Comparison of ENCODE assay signal across 8 mouse cellular contexts in the genomic region with DNA sequence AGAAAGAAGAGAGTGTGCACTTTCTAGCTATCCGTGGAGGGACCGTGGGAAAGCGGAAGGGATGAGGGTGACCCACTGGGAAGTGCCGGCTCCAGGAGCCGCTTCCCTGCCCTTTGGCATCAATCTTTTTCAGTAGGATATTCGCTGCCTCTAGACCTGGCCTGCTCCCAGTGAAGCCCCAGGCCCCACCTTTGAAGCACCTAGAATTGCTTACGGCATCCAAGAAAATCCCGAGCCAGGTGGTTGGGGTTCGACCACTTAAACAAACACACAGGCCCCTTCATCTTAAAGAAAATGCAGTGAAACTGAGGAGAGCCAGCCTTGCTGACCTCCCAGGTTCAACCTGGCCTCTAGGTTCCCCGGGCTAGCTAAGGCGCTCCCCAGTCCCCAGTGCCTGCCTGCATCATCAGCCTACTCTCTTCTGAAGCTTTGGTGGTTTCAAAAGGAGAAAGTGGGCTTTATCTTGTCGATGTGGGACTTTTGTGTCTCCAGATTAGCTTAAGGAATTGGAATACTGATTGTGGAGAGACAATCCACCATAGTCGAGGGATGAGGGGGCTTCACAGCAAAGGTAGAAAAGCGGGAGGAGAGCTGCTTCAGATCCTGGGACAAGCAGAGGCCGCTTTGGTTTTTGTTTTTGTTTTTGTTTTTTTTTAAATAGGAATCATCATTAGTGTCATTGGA. TPM values are rescaled to one million over a fixed set of nuclear protein-coding genes. Genes with fewer than 3 reads are reported as not detected.
DNase-seq lines count a peak whose midpoint lies in the region; ATAC-seq lines count a peak whose summit lies in the region.
"Had no signal": no experiment of that assay in that cellular context is flagged by ENCODE, and none has a peak within 500 bp of the region (broad histone marks: within the 10 kb centered on the region; RNA-seq: fewer than 3 reads in every experiment).

No protein-coding gene starts in this region.

- peaks cover 82% of the 10 kb centered on the region for H3K27me3 ChIP-seq in kidney, embryonic 14.5 days (ENCODE audit: control insufficient read depth, insufficient read depth, low read length)
- peaks cover 98% of the 10 kb centered on the region for H3K27me3 ChIP-seq in embryonic facial prominence, embryonic 13.5 days
- H3K27me3 ChIP-seq in limb, embryonic 11.5 days (ENCODE audit: control insufficient read depth, insufficient read depth, low read length) = peaks cover 81% of the 10 kb centered on the region
- H3K27me3 ChIP-seq in neural tube, embryonic 11.5 days (ENCODE audit: control insufficient read depth, insufficient read depth, low read length) = peaks cover 95% of the 10 kb centered on the region

- WGBS in kidney, embryonic 14.5 days = 5% methylated on average over 15 of the region's 15 CpGs
- 7% methylated on average over 15 of the region's 15 CpGs for WGBS in embryonic facial prominence, embryonic 13.5 days
- WGBS in limb, embryonic 11.5 days = 4% methylated on average over 15 of the region's 15 CpGs
- under 1% methylated on average over 15 of the region's 15 CpGs for WGBS in neural tube, embryonic 11.5 days

- no peak for ATAC-seq in kidney, embryonic 14.5 days (ENCODE audit: low FRiP score, low TSS enrichment)
- no peak for ATAC-seq in embryonic facial prominence, embryonic 13.5 days (ENCODE audit: insufficient number of reproducible peaks, insufficient read depth, low FRiP score, low TSS enrichment, low read depth)
- no peak for ATAC-seq in limb, embryonic 11.5 days (ENCODE audit: insufficient number of reproducible peaks, low FRiP score, low TSS enrichment, low read depth)
- ATAC-seq in neural tube, embryonic 11.5 days (ENCODE audit: insufficient read depth, low FRiP score, low TSS enrichment) = no peak
- ATAC-seq in frontal cortex, adult (ENCODE audit: low TSS enrichment) = no peak

- no peaks in the 10 kb centered on the region for H3K36me3 ChIP-seq in kidney, embryonic 14.5 days (ENCODE audit: control insufficient read depth, insufficient read depth, low read length)
- no peaks in the 10 kb centered on the region for H3K36me3 ChIP-seq in embryonic facial prominence, embryonic 13.5 days
- H3K36me3 ChIP-seq in limb, embryonic 11.5 days (ENCODE audit: control insufficient read depth, insufficient read depth, low read length) = no peaks in the 10 kb centered on the region
- H3K36me3 ChIP-seq in neural tube, embryonic 11.5 days (ENCODE audit: control insufficient read depth, insufficient read depth, low read length) = no peaks in the 10 kb centered on the region

- peaks cover 11% of the 10 kb centered on the region; the same call in 1 of the 2 replicates for H3K4me1 ChIP-seq in kidney, embryonic 14.5 days (ENCODE audit: control insufficient read depth, insufficient read depth, low read length)
- H3K4me1 ChIP-seq in embryonic facial prominence, embryonic 13.5 days = peaks cover 41% of the 10 kb centered on the region
- H3K4me1 ChIP-seq in limb, embryonic 11.5 days (ENCODE audit: control insufficient read depth, insufficient read depth, low read length) = peaks cover 15% of the 10 kb centered on the region
- peaks cover 3% of the 10 kb centered on the region; the same call in 1 of the 2 replicates for H3K4me1 ChIP-seq in neural tube, embryonic 11.5 days (ENCODE audit: control insufficient read depth, insufficient read depth, low read length)

- peak overlapping the region; percentile 42 for H3K4me3 ChIP-seq in kidney, embryonic 14.5 days (ENCODE audit: low read length)
- H3K4me3 ChIP-seq in embryonic facial prominence, embryonic 13.5 days = peak overlapping the region; percentile 54
- no peak overlapping the region for H3K4me3 ChIP-seq in limb, embryonic 11.5 days (ENCODE audit: low read depth, low read length)
- H3K4me3 ChIP-seq in neural tube, embryonic 11.5 days (ENCODE audit: low read depth, low read length) = 0 out of 2 replicates have a peak overlapping the region, but pooled peaks have one; percentile 0
- H3K4me3 ChIP-seq: myocyte had no signal

- H3K27ac ChIP-seq in kidney, embryonic 14.5 days (ENCODE audit: low read depth, low read length) = peak overlapping the region; percentile 88; the same call in 1 of the 2 replicates
- H3K27ac ChIP-seq in embryonic facial prominence, embryonic 13.5 days = no peak overlapping the region
- no peak overlapping the region for H3K27ac ChIP-seq in limb, embryonic 11.5 days (replicated peaks; ENCODE audit: low read depth, low read length)
- H3K27ac ChIP-seq in neural tube, embryonic 11.5 days (ENCODE audit: low read depth, low read length) = no peak overlapping the region

- peak overlapping the region; percentile 67 for H3K9ac ChIP-seq in kidney, embryonic 14.5 days (ENCODE audit: low read depth, low read length)
- H3K9ac ChIP-seq in embryonic facial prominence, embryonic 13.5 days = 0 out of 2 replicates have a peak overlapping the region, but pooled peaks have one; percentile 16
- H3K9ac ChIP-seq in limb, embryonic 11.5 days (ENCODE audit: low read length) = no peak overlapping the region
- no peak overlapping the region for H3K9ac ChIP-seq in neural tube, embryonic 11.5 days (ENCODE audit: low read length)

- no peaks in the 10 kb centered on the region for H3K9me3 ChIP-seq in kidney, embryonic 14.5 days (ENCODE audit: control insufficient read depth, low read length)
- no peaks in the 10 kb centered on the region for H3K9me3 ChIP-seq in embryonic facial prominence, embryonic 13.5 days
- H3K9me3 ChIP-seq in limb, embryonic 11.5 days (ENCODE audit: control insufficient read depth, low read length) = no peaks in the 10 kb centered on the region
- no peaks in the 10 kb centered on the region for H3K9me3 ChIP-seq in neural tube, embryonic 11.5 days (ENCODE audit: control insufficient read depth, low read length)

- DNase-seq in kidney, postnatal 14 days = no peak
- DNase-seq in limb, embryonic 11.5 days (ENCODE audit: low spot score) = peak; percentile 62
- DNase-seq in neural tube, embryonic 11.5 days (ENCODE audit: low spot score) = peak; percentile 49
- no peak for DNase-seq in thymus, postnatal 36 days

- peak overlapping the region; percentile 91 for H3K4me2 ChIP-seq in kidney, embryonic 14.5 days (replicated peaks; ENCODE audit: low read depth, low read length)
- peak overlapping the region; percentile 90 for H3K4me2 ChIP-seq in embryonic facial prominence, embryonic 13.5 days
- H3K4me2 ChIP-seq in limb, embryonic 11.5 days (ENCODE audit: low read depth, severe bottlenecking) = no peak overlapping the region
- H3K4me2 ChIP-seq in neural tube, embryonic 11.5 days (ENCODE audit: low read depth) = no peak overlapping the region

RNA-seq across cellular contexts. Expression of gene 4930412O13Rik, which starts 3.6 kb away (rescaled TPM):
- polyA plus RNA-seq in kidney, embryonic 14.5 days (2014; fragmentation: Nextera tagmentation; extraction: Ambion mirVana) = 3.7 and 4.4 TPM in 2 replicates
- 1.0 TPM in 1 of 2 replicates, not detected in the other for polyA plus RNA-seq in embryonic facial prominence, embryonic 13.5 days (2015; fragmentation: Nextera tagmentation; extraction: Ambion mirVana)
- 0.15 TPM in 1 of 2 replicates, not detected in the other for polyA plus RNA-seq in limb, embryonic 11.5 days (2014; fragmentation: Nextera tagmentation; extraction: Ambion mirVana)
- 0.41 TPM in 1 of 2 replicates, not detected in the other for polyA plus RNA-seq in neural tube, embryonic 11.5 days (2014; fragmentation: Nextera tagmentation; extraction: Ambion mirVana)
- polyA plus RNA-seq: myocyte had no signal

RNA-seq across cellular contexts. Expression of gene 9230102O04Rik, which starts 4.7 kb away (rescaled TPM):
- 5.0 and 6.4 TPM in 2 replicates for polyA plus RNA-seq in kidney, embryonic 14.5 days (2014; fragmentation: Nextera tagmentation; extraction: Ambion mirVana)
- 0.70 and 0.79 TPM in 2 replicates for polyA plus RNA-seq in embryonic facial prominence, embryonic 13.5 days (2015; fragmentation: Nextera tagmentation; extraction: Ambion mirVana)
- 0.61 TPM in 1 of 2 replicates, not detected in the other for polyA plus RNA-seq in limb, embryonic 11.5 days (2014; fragmentation: Nextera tagmentation; extraction: Ambion mirVana)
- polyA plus RNA-seq in neural tube, embryonic 11.5 days (2014; fragmentation: Nextera tagmentation; extraction: Ambion mirVana) = not detected in 2 replicates
- polyA plus RNA-seq: myocyte had no signal

RNA-seq across cellular contexts. Expression of gene Gata3, which starts 5.2 kb away (rescaled TPM):
- polyA plus RNA-seq in kidney, embryonic 14.5 days (2014; fragmentation: Nextera tagmentation; extraction: Ambion mirVana) = 59.7 and 87.4 TPM in 2 replicates
- polyA plus RNA-seq in embryonic facial prominence, embryonic 13.5 days (2015; fragmentation: Nextera tagmentation; extraction: Ambion mirVana) = 21.7 and 29.8 TPM in 2 replicates
- 3.9 and 4.4 TPM in 2 replicates for polyA plus RNA-seq in limb, embryonic 11.5 days (2014; fragmentation: Nextera tagmentation; extraction: Ambion mirVana)
- 8.6 and 9.1 TPM in 2 replicates for polyA plus RNA-seq in neural tube, embryonic 11.5 days (2014; fragmentation: Nextera tagmentation; extraction: Ambion mirVana)

Comparison
In these comparisons a context has a peak if more than half of its experiments do, and no peak if none do; other contexts are left out.
1. H3K4me2 ChIP-seq: peak in kidney, embryonic 14.5 days (single experiment) and embryonic facial prominence, embryonic 13.5 days (single experiment); none in limb, embryonic 11.5 days (single experiment) and neural tube, embryonic 11.5 days (single experiment).
2. H3K9ac ChIP-seq: peak in kidney, embryonic 14.5 days (single experiment) and embryonic facial prominence, embryonic 13.5 days (single experiment); none in limb, embryonic 11.5 days (single experiment) and neural tube, embryonic 11.5 days (single experiment).
3. DNase-seq: peak in limb, embryonic 11.5 days (single experiment) and neural tube, embryonic 11.5 days (single experiment); none in kidney, postnatal 14 days (single experiment) and thymus, postnatal 36 days (0 of 2).